Mouse (Mus musculus) frontal cortex, postnatal 14 days (tissue): Measurements from ENCODE around the gene Adck2.

Experiments
- DNase-seq, 2 experiments: peaks; one replicate each; pipeline ENCODE4 v3.0.0; 2022; ENCODE audit warnings: low spot score in 2 of 2

Adck2 gene

DNA sequence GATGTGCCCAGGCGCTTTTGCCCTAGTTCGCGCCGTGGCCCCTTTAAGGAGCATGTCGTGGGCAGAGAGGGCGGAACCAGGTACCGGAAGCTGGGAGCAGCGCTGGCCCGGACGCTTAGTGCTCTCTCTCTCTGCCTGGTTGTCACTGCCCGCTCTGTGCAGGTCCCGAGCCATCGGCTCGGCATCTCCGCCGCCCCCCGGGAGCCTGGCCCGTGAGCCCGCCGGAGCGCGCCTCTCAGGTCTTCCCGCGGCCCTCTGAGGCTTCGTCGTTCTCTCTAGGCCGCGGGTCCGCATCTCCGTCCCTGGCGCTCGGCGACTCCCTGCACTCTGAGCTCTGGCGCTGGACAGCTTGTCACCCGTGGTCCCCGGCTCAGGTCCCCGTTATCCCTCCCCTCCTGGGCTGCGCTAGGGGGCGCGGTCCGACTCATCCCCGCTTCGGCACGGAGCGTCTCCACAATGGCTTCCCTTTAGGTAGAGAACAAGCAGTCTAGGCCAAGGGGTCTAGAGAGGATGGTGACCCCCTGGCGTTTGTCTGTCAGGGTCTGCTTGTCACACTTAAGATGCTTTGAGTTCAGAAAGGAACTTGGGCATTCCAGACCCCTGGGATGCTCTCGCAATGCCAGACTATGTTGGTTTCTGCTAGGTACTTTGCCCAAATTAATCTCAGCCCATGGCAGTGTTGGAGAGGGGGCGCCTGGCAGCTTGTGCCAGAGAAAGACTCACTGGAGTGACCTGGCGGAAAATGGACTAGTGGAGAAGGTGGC is at the start of gene Adck2:
Gene Adck2 (plus strand): TSS at position 83 of the 764 bp plus-strand sequence.
- DNase-seq = peak; percentile 43 to 75

DNA sequence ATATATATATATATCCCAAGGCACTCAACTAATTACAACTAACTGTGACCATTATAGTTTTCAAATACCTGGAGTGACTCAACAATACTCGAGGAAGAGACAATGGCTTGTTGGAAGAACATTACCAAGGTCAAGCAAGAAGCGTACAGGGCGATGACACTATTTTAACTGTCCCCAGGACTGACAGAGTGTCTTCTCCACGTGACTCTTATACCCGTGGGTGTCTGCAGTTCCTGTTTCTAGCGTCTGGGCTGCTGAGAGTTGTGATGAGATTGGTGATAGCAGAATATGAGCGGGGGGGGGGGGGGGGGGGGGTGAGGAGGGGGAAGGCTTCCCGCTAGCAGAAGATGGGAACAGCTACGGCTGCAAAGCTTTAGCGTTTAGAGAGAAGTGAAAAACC is 46.9 kb upstream of the Adck2 start:
- no peak for DNase-seq

DNA sequence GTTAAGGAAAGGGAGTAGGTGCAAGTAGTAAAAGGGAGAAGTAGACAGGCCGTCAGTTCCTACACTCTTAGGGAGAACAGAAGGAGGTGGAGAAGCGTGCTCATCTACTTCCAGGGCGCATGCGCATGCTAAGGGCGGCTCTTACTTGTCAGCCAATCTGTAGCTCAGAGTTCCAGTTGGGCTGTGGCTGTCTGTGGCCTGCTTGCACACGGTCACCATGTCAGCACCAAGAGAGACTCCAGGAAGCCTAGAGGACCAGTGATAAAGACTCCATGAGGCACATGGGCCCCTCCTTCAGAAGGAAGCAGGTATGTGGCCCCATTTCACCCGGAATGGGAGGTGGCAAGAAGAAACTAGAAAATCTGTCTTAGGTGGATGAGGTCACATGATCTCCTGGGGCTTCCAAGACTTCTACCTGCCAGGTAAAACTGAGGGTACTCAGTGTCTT is 46.3 kb upstream of the Adck2 start:
- DNase-seq = no peak

DNA sequence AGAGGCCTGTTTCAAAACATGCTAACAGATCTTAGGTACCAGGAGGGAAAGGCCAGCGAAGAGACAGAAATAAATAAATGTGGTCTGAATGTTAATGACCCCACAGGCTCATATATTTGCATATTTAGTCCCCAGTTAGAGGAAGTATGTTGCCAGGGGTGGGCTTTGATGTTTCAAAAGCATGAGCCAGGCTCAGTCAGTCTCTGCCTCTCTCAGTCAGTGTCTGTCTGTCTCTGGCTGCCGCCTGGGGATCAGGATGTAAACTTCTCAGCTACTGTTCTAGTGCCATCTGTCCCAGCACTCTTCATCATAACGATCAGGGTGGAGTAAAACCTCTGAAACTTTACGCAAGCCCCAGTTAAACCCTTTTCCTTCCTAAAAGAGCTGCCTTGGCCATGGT is 45.9 kb upstream of the Adck2 start:
- no peak for DNase-seq

DNA sequence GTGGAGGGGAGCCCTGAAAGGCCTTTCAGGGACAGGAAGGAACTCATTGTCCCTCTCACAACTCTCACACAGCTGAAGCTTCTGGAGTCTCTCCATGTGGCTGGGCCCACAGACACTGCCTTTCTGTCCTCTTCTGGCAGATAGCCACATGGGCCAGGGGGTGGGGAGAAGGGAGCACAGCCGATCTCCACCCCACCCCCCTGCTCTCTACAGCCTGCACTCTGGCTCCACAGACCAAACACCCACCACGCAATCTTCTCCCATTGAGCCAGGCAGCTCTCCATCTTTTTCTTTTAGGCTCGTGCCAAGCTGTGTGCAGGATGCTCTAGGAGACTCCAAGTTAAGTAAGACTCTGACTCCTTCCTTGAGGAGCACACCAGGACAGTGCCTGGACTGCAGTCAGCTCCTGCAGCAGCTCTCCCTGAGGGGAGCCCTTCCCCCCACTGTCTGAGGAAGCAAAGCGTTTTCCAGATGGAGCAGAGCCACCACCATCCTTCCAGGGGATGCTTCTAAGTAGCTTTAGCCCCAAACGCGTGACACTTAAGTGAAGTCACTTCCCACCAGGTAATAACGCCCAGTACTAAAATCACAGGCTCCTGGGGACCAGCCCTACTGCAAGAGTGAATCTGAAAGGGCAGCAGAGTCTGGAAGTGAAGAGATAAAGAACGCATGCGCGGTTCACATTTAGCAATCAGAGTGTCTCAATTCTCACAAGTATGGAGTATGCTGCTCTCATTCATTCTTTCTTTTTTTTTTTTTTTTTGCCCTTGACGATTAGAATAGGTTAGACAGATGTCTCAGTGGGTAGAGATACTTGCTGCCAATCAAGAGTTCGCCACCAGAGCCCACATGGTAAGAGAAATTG is 44.8 kb upstream of the Adck2 start:
- peak; percentile 69 to 75 for DNase-seq

DNA sequence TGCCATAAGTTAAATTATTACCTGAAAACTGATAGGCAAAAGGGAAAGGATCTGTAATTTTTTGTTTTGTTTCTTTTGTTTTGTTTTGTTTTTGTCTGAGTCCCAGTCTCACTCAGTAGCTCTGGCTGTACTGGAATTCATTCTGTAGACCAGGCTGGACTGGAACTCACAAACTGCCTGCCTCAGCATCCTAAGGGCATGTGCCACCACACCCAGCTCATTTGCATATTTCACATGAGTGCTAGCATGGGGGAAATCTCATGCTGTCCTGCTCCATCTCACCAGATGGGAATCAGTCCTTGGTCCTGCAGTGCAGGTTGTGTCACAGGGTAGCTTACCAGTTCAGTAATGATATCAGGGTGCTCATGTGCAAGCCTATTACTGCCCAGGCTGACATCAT is 38.7 kb upstream of the Adck2 start:
- no peak for DNase-seq

DNA sequence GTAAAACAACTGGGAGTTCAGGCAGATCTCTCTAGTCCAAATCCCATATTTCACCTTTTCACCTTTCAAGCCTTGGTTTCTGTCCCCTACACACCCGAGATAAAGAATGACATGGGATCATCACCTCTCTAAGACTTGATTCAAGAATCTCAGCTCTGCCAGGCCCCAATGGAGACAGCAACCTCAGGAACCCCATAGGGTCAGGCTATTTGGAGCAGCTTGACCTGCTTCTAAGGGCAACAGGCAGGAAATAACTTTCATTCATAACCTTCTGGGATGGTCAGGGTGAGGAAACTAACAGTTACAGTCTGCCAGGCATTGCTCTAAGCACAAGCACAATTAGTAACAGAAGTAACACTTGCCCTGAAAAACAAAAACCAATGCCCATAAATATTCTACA is 37.1 kb upstream of the Adck2 start:
- no peak for DNase-seq

DNA sequence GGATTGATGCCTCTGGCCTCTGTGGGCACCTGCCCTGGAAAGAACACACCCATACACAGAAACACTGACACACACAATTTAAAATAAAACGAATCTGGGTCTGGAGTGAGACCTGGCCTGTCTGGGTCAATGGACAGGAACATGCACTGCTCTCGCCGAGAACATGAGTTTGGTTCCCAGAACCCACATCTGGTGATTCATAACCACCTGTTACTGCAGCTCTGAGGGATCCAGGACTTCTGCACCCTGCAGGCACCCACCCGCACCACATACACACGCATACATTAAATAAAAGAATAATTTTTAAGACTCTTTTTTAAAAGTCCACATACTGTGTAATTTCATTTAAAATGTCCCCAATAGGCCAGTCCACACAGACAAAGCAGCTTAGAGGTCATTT is 36.4 kb upstream of the Adck2 start:
- no peak for DNase-seq

DNA sequence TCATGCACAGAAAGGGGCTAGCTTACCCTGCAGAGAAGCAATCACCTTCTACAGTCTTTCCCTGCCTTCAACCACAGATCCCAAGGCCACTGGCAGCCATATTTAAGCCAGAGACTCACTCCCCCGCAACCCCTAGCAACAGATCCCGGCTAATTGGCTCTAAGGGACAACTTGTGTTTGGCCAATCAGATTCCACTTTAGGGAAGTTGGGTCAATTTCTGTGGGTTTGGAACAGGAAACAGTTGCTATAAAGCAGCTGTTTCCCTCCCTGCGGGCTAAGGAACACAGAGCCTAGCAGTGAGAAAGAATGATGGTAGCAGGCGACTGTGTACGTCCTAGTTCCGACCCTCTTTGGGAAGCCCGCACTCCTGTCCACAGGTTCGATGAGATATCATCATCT is 35.4 kb upstream of the Adck2 start:
- no peak for DNase-seq

DNA sequence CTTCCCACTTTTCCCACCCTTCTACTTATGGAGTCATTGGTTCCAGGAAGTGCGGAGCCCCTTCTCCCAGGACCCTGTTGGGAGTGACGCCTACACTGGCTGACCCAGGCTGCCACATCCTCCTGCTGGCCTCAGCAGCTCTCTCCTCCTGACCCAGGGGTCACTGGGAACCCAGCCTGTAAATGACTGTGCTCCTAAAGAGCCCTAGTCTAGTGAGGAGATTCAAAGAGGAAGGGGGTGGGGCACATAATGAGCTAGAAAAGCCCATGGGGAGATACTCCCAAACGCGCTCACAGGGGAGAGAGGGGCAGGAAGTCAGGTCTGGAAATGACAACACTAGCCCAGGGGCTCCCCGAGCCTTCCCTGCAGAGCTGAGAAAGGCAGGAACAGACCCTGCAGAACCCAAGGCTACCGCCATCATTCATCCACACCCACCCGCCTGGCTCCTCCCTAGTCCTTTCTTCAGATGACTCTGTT is 34.0 kb upstream of the Adck2 start:
- no peak for DNase-seq

DNA sequence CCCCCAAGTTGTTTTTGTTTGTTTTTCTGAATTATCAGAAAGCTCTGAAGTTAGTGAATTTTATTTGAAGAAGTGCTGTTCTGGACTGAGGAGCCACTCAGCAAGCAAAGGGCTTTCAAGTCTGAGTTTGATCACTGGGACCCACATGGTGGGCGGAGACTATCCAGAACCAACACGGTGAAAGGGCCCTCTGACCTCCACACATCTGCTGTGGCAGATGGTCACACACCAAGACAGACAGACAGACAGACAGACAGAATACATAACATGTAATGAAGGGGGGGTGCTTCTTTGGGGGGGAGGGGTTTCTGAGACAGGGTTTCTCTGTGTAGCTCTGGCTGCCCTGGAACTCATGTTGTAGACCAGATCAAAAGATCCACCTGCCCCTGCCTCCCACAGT is 33.1 kb upstream of the Adck2 start:
- no peak for DNase-seq

DNA sequence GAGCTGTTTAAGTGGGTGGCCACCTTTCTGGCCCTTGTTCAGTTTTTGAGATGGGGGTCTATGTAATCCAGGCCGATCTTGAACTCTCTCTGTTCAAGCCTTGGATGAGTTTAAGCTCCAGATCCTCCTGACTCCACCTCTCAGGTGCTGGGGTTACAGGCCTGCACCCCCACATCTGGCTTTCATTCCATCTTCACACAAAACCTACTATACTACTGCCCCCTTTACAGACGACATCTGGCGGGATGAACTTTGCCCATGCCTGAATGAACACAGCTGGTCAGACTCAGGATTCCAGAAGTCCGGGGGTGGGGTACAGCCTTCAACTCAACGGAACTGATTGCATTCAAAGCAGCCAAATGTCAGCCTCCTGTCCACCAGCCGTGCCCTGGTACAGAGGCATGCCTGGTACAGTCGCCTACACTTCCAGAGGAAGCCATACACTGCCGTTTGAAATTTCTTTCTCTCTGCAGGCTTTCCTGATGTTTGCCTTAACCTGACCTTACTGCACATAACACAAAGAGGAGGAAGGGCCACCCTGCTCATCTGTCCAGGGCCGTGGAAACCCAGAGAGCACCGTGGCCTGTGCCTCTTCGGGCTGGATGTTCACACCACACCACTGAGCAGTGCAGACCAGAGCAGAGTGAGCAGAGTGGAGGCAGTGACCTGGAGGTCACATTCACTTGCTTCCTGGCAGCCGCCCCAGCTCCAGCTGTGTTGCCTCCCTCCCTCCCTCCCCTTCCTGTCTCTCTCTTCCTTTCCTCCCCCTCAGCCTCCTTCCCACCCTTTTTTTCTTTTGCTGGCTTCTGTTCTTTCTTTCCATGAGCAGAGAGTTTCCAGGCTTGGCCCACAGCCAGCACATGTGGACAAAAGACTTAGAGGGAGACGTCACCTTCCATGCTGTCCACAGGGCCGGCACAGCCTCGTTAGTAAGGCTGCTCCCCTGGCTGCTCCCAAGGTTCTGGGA is 30.8 kb upstream of the Adck2 start:
- DNase-seq = peak in 1 of 2 experiments; percentile 37

DNA sequence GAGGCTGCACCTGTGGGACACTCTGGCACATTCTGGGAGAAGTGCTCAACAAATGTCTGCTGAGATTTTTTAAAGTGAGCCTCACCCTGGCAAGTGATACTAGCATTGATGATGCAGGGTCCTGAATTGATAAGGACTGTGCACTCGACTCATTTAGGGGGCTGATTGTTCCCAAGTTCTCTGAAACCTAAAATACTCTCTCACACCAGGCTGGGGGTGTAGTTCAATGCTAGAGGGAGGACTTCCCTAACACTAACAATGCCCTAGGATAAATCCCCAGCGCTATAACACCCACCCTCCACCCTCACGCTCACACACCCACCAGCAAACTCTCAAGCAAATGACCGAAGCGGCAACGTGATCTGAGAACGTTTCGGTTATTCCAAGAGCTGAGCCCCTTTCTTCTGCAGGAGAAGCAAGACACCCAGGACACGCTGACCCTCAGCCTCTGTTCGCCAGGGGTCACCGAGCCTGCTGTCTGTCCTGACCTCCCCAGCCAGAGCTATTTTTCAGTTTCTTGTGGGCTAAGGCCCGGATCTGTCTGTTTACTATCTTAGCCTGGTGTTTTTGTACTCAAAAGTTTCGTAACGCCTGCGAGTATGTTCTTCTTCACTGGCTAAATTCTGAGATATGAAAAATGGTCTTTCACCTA is 29.8 kb upstream of the Adck2 start:
- DNase-seq = no peak

DNA sequence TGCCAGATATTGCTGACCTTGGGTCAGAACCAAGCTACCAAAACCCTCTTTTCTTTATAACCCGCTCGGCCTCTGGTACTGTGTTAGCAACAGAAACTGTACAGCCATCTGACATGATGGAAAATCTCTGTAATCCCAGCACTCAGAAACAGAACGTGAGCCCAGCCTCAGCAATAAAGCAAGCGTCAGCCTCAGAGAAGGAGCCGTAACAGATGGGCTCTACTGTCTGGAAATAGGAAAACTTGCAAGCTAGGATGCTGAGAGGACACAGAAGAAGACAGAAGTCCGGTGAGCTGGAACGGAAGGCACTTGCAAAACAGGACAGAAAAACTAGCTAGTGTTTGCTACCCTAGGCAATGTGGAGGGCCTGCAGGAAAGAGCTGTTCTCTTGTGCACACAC is 28.2 kb upstream of the Adck2 start:
- no peak for DNase-seq

DNA sequence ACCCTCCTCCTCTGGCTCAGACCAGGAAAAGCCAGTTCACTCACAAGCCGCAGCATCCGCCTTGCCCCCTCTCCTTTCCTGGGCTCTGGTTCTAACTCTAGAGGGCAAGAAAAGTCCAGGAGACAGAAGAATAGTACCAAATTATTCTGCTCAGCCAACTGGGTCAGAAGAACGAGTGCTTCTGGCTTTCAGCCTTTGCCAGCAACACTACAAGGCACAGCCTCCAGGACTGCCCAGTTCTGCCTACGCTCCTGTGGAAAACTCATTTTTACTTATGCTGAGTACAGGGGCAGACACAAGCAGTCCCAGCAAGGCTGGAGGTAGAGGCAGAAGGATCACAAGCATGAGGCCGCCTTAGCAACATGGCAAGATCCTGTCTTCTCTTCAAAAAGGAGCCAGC is 25.6 kb upstream of the Adck2 start:
- DNase-seq = no peak

DNA sequence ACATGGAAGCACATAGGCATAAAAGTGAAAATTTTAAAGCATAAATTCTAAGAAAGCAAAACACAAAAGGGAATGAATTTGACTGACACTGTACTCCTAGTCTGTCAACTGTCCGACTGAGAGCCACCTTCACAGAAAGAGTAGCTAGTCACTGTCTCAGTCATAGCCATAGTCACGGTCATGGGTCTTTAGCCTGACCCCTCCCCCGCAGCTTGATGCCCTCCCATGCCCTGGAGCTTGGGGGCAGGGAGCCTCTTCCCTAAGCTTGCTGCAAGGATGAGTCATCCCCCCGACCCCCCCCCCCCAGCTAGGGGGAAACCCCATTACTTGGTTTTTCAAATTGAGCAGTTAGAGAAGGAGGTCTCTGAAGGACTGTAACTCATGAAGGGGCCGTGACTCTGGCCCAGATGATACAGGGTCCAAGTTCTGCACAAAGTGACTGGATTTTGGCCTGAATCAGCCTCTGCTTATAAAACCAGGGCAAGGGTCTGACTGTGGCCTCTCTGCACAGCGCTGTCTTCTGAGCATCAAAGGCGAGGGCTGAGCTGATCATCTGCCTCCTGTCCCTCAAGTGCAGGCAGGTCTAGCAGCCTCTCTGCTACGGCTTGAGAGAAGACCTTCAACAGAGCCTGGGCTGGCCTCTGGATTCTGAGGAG is 21.6 kb upstream of the Adck2 start:
- no peak for DNase-seq

DNA sequence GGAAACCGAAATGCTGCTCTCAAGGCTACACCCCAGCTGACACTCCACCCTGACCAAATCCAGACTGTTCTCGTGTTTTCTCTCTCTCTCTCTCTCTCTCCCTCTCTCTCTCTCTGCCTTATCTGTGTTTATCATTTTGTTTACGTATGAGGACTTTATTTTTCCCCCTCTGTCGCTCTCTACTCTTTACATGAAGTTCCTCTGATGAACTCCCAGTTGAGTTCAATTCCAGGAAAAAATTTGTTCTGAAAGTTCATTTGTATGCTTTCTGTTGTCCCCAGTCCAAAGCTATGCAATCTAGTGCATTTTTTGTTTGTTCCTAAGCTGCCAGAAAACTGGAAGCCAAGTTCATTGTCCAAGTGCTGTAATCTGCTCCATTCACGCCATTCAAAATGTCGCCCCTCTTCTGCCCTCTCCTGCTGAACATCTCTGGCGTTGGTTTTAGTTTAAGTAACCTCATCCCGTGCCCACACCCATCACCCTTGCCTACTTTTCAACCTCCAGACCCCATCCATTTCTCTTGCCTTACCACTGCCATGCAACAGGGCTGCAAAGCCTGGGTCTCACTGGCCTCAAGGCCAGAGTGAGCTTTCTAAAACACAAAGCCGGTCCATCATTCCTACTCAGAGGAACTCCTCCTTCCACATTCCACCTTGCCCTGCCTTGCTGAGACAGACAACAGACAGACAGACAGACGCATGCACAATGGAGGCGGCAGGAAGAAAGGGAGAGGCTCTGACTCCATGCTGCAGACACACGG is 18.6 kb upstream of the Adck2 start:
- no peak for DNase-seq

DNA sequence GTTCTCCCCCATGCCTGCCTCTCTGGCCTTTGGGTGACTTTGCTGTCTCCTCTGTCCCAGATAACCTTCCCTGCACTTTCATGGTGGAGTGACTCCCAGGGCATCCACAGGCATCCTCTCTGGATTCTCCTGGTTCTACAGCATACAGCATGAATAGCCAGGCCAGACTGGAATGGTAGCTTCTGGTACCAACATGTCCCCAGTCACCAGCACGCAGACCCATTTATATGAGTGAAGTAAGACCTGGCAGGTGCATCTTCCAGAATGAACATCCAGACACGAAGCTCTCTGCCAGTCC is 18.1 kb upstream of the Adck2 start:
- no peak for DNase-seq

DNA sequence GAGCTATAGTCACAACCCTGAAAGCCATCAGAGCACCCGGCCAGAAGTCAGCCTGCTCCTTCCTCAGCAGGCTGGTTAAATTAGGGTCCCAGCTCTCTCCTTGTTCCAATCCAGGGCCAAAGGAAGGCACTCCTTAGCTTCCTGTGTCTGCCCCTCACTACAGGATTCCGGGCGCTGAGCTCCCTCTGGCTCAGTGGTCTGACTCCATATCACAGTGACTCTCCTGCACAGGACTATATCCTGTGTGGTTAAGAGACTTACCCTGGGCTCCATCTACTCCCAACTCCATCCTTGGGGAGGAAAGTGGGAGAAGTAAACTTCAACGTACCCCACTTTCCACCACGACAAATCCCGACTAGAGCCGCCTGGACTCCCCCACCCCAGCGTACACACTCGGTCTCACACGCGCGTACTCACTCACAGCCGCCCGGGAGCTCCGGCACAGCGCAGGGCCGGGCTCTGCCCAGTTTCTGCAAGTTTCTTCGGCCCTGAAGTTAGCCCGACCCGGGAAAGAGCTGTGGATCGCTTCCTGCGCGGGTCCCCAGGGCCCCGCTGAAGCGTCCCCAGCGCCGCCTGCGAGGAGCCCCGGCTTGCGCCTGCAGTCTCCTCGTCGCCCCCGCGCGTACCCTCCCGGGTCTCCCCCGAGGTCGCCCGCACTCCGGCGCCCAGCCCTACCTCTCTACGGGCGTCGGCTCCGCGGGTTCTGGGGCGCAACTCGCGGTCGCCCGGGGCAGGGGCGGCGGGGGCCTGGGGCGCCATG is 16.6 kb upstream of the Adck2 start:
- DNase-seq = no peak
